Mouse (Mus musculus) embryonic fibroblast, embryonic 13.5 days (primary cell): ENCODE measurements around the gene Tmem56.

Experiments
- CTCF ChIP-seq: IDR thresholded peaks from 2 replicates; pipeline ENCODE4 v1.5.1; 2011; ENCODE audit warnings: mild to moderate bottlenecking, control low read depth, low read length, moderate library complexity, borderline replicate concordance; ENCODE audit not compliant: insufficient read depth
- POLR2A ChIP-seq: IDR thresholded peaks from 2 replicates; pipeline ENCODE4 v1.6.1; 2011; ENCODE audit warnings: low read depth, mild to moderate bottlenecking, control low read depth, low read length, moderate library complexity

GRCm38 (mm10) chr3:121309429-121309828, 26.5 kb upstream of the Tmem56 start:
- TF ChIP-seq POLR2A (no peak), CTCF (no peak)
